Mouse (Mus musculus): ENCODE results near the gene Slc25a18.

DNA sequence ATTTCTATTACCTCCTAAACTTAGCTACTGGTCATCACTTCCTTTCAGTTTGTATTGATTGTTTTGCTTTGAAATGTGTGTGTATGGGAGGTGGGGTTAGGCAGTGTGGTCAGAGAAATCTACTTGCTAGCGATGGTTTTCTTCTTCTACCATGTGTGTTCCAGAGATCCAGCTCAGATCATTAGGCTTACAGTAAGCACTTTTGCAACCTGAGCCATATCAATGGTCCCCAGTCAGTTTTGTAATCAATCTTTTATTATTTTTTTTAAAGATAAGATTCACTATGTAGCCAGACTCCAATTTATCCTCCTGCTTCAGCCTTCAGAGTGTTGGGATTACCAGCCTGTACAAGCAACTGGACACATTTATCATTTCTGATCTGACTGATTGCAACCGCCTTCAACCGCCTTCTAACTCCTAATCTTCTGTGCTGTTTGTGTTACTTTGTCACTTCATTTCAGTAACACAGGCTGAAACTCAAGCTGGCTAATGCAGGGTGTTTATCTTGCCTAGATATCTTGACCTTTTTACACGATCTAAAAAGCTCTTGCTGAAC, 61.5 kb downstream of the Slc25a18 start:
- TF ChIP-seq POLR2A (IDR thresholded peaks at IDR 0.05; ENCODE audit: borderline replicate concordance, insufficient read depth, low read length), result no peak
- no peak for TF ChIP-seq CTCF (IDR thresholded peaks at IDR 0.05; ENCODE audit: borderline replicate concordance, insufficient read depth, low read depth, low read length)

All from cerebellum, adult 2 months (tissue).